Mouse (Mus musculus): ENCODE results near the gene Jarid2.

DNA sequence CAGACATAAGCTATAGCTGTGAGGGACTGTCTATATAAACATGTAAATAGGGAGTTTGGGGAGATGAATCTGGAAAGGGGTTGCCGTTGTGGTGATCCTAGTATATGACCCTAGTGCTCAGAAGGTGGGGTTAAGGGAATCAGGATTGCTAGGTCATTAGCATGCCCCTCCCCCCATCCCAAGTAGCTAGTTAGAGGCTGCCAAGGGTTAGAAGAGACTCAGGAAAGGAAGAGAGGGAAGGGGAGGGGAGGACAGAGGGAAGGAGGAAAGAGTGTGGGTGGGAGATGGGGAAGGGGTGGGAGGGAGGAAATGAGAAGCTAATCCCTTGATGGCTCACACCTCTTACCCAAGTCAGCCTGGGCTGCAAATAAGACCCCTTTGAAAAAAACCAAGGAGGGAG is 17.4 kb upstream of the Jarid2 start:
- TF ChIP-seq CTCF (IDR thresholded peaks at IDR 0.05; ENCODE audit: borderline replicate concordance, insufficient read depth, low read depth, low read length) = no peak
- TF ChIP-seq POLR2A (IDR thresholded peaks at IDR 0.05; ENCODE audit: borderline replicate concordance, insufficient read depth, low read length) = no peak

Measured in cerebellum, adult 2 months (tissue).